Mouse (Mus musculus) megakaryocyte, adult 5-6 weeks (primary cell): ENCODE data around the gene Abraxas1. TPM values are rescaled to one million over a fixed set of nuclear protein-coding genes. Genes with fewer than 3 reads are reported as not detected.

Experiments used
- total RNA-seq, 2 experiments: library from RNA; stranded (forward) in 1 of 2; stranded (reverse) in 1 of 2; fragments of 153-499, 151-499 nt in 1 of 2; fragments of 221-1000, 200-1000 nt in 1 of 2; gene quantifications; 2 replicates each; pipeline versions ENCODE4 v1.2.3 to v1.2.4; 2015 to 2017

Gene Abraxas1
- total RNA-seq, 2 experiments from 2014 or later: 12.7 to 15.0 TPM

Other genes with a start within 250 kb of the Abraxas1 start
- 1,942 and 2,045 TPM in 2 replicates for gene Plac8, start 248.7 kb downstream of the Abraxas1 start, total RNA-seq (2015)
- gene Plac8, start 248.7 kb downstream of the Abraxas1 start, total RNA-seq (2017): 1,369 and 1,731 TPM in 2 replicates
- 20.9 and 21.0 TPM in 2 replicates for gene Coq2, start 145.8 kb downstream of the Abraxas1 start, total RNA-seq (2015)
- gene Coq2, start 145.8 kb downstream of the Abraxas1 start, total RNA-seq (2017): 20.1 and 22.5 TPM in 2 replicates
- gene Hpse, start 101.2 kb downstream of the Abraxas1 start, total RNA-seq (2015): 84.1 and 95.3 TPM in 2 replicates
- 93.8 and 102 TPM in 2 replicates for gene Hpse, start 101.2 kb downstream of the Abraxas1 start, total RNA-seq (2017)
- 11.8 and 20.5 TPM in 2 replicates for gene Helq, start 22.4 kb downstream of the Abraxas1 start, total RNA-seq (2015)
- 7.5 and 11.7 TPM in 2 replicates for gene Helq, start 22.4 kb downstream of the Abraxas1 start, total RNA-seq (2017)
- 91.5 and 114 TPM in 2 replicates for gene Mrps18c, start 22.3 kb downstream of the Abraxas1 start, total RNA-seq (2015)
- 113 and 148 TPM in 2 replicates for gene Mrps18c, start 22.3 kb downstream of the Abraxas1 start, total RNA-seq (2017)
- gene Gpat3, start 24.7 kb upstream of the Abraxas1 start, total RNA-seq (2015): 3.1 and 3.2 TPM in 2 replicates
- 3.9 and 4.0 TPM in 2 replicates for gene Gpat3, start 24.7 kb upstream of the Abraxas1 start, total RNA-seq (2017)